Mouse (Mus musculus) C2C12 (cell line): Measurements from ENCODE around the gene Cradd.

Source experiments
- CEBPB ChIP-seq: IDR thresholded peaks from one replicate; pipeline ENCODE4 v1.6.1; 2011; ENCODE audit warnings: low read depth, mild to moderate bottlenecking, control low read depth, moderate library complexity
- CTCF ChIP-seq: IDR thresholded peaks from one replicate; pipeline ENCODE4 v1.5.1; 2011; ENCODE audit not compliant: control insufficient read depth, insufficient read depth, insufficient read length
- FOSL1 ChIP-seq: IDR thresholded peaks from one replicate; pipeline ENCODE4 v1.8.0; 2011; ENCODE audit warnings: mild to moderate bottlenecking, low read length; ENCODE audit not compliant: poor library complexity, insufficient read depth, severe bottlenecking
- MAX ChIP-seq: IDR thresholded peaks from one replicate; pipeline ENCODE4 v1.6.1; 2011; ENCODE audit warnings: mild to moderate bottlenecking, control low read depth
- MYOD1 ChIP-seq: IDR thresholded peaks from one replicate; pipeline ENCODE4 v1.6.1; 2011; ENCODE audit warnings: low read depth; ENCODE audit not compliant: control insufficient read depth, insufficient read length
- MYOG ChIP-seq: IDR thresholded peaks from one replicate; pipeline ENCODE4 v1.6.1; 2011; ENCODE audit not compliant: control insufficient read depth, insufficient read length; ENCODE audit errors: extremely low read depth
- USF1 ChIP-seq: IDR thresholded peaks from one replicate; pipeline ENCODE4 v1.6.1; 2011; ENCODE audit warnings: low read depth, mild to moderate bottlenecking, control low read depth, moderate library complexity

- TF ChIP-seq CTCF = no peak
- no peak for TF ChIP-seq MYOG
- TF ChIP-seq MAX = no peak
- no peak for TF ChIP-seq FOSL1
- TF ChIP-seq USF1 = no peak
- TF ChIP-seq MYOD1 = no peak
- no peak for TF ChIP-seq CEBPB
Measured at GRCm38 (mm10) chr10:95148641-95149040, 175.3 kb downstream of the Cradd start.
